Mouse (Mus musculus) liver, embryonic 14.5 days (tissue): ENCODE measurements at regions not wholly inside any gene's neighbourhood (a gene's known extent, or its start where the extent isn't known, plus 50 kb on each side); places are given as distances from the start of the nearest gene placed in this dataset.

ENCODE experiments used
- ATAC-seq: fragments of 200-750 bp; cut with Nextera tagmentation; 2 replicates; pipeline ENCODE4 v1.8.0; 2017; ENCODE audit warnings: moderate number of reproducible peaks, mild to moderate bottlenecking, moderate library complexity; ENCODE audit not compliant: insufficient read depth
- DNase-seq, 3 experiments: peaks; one replicate each; pipeline ENCODE4 v3.0.0-alpha.2; 2012 to 2013; ENCODE audit warnings: low read depth in 3 of 3, low spot score in 3 of 3
- H3K27ac ChIP-seq: fragments of 300-500 bp; sonication (generic); 2 replicates; pipeline ENCODE4 v1.5.1; 2014; ENCODE audit warnings: moderate library complexity, mild to moderate bottlenecking, control low read depth, inconsistent platforms
- H3K27me3 ChIP-seq: fragments of 300-500 bp; sonication (generic); 2 replicates; pipeline ENCODE4 v1.6.1; 2014; ENCODE audit warnings: mild to moderate bottlenecking, low read length, moderate library complexity; ENCODE audit not compliant: control insufficient read depth, insufficient read depth
- H3K36me3 ChIP-seq: fragments of 300-500 bp; sonication (generic); replicated peaks from 2 replicates; pipeline ENCODE4 v1.6.1; 2014; ENCODE audit warnings: low read depth; ENCODE audit not compliant: control insufficient read depth, insufficient read depth
- H3K4me1 ChIP-seq, 2 experiments: fragments of 200-500 bp in 1 of 2; fragments of 300-500 bp in 1 of 2; sonication (generic) in 1 of 2; replicated peaks; 2 replicates each; pipeline ENCODE4 v1.6.1; 2012 to 2014; ENCODE audit warnings: antibody characterized with exemption in 1 of 2, inconsistent platforms in 1 of 2, low read length in 1 of 2; ENCODE audit not compliant: control insufficient read depth in 2 of 2, insufficient read depth in 2 of 2
- H3K4me2 ChIP-seq: fragments of 300-500 bp; sonication (generic); 2 replicates; pipeline ENCODE4 v1.6.1; 2014; ENCODE audit warnings: low read depth, mild to moderate bottlenecking, control low read depth, moderate library complexity
- H3K4me3 ChIP-seq, 2 experiments: fragments of 200-500 bp in 1 of 2; fragments of 300-500 bp in 1 of 2; sonication (generic) in 1 of 2; 2 replicates each; pipeline ENCODE4 v1.5.1; 2012 to 2014; ENCODE audit warnings: low read depth in 2 of 2, low read length in 2 of 2, mild to moderate bottlenecking in 2 of 2, control low read depth in 1 of 2, inconsistent platforms in 1 of 2, moderate library complexity in 1 of 2; ENCODE audit not compliant: insufficient read depth in 1 of 2
- H3K9ac ChIP-seq: fragments of 300-500 bp; sonication (generic); replicated peaks from 2 replicates; pipeline ENCODE4 v1.6.1; 2014; ENCODE audit warnings: mild to moderate bottlenecking, control low read depth, moderate library complexity
- H3K9me3 ChIP-seq: fragments of 300-500 bp; sonication (generic); 2 replicates; pipeline ENCODE4 v1.6.1; 2016; ENCODE audit warnings: low read length, mixed read lengths; ENCODE audit not compliant: control insufficient read depth
- CTCF ChIP-seq: IDR thresholded peaks from 2 replicates; pipeline ENCODE4 v1.5.1; 2016; ENCODE audit warnings: antibody characterized with exemption, low read depth, control low read depth
- EP300 ChIP-seq: IDR thresholded peaks from 2 replicates; pipeline ENCODE4 v1.6.1; 2016; ENCODE audit warnings: antibody characterized with exemption, low read depth
- WGBS: fragments of 180-500 bp; shearing (Covaris S2); extraction: QIAGEN DNeasy Blood & Tissue Kit; methylation state at CpG from one replicate; pipeline ENCODE4 v1.1.7; 2014; ENCODE audit not compliant: insufficient replicate concordance; 5-methylcytosine and 5-hydroxymethylcytosine counted together
- microRNA counts: library from miRNA; unstranded; fragments of <30 nt; microRNA quantifications from one replicate; lab custom pipeline; 2016
- microRNA-seq: library from miRNA; unstranded; fragments of <30 nt; microRNA quantifications from one replicate; pipeline ENCODE4, GENCODE M21; 2016

DNA sequence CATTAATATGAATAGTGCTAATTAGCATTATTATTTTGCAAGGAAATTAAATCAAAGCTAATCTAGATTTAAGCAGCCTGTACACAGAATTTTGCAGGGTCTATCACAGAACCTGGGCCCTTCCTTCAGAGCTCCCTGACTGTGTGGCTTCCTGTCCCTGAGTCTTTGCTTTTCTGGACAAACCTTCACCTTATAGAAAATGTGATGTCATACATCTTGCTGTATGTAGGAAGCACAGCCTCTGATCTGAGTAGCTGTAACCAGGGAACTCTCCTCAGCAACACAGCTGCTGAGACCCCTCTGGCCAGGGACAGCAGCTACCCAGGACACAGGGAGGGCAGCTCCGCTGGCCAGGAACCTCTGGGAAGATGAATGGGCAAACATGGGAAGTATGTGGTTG is 51.7 kb upstream of the Camk1g start:
- no peak overlapping the region for H3K9ac ChIP-seq
- no peak overlapping the region for H3K4me3 ChIP-seq
- H3K36me3 ChIP-seq, result no peaks in the 10 kb centered on the region
- no peak overlapping the region for H3K27ac ChIP-seq
- H3K27me3 ChIP-seq, result no peaks in the 10 kb centered on the region
- no peak for ATAC-seq
- H3K4me1 ChIP-seq, result peaks cover 0 to 10% of the 10 kb centered on the region in 2 experiments; a peak in 2 of 4 replicates
- WGBS, result 59% methylated on average over 1 of the region's 1 CpGs
- no peaks in the 10 kb centered on the region for H3K9me3 ChIP-seq
- no peak for DNase-seq
- no peak overlapping the region for H3K4me2 ChIP-seq
- no peak for TF ChIP-seq CTCF

DNA sequence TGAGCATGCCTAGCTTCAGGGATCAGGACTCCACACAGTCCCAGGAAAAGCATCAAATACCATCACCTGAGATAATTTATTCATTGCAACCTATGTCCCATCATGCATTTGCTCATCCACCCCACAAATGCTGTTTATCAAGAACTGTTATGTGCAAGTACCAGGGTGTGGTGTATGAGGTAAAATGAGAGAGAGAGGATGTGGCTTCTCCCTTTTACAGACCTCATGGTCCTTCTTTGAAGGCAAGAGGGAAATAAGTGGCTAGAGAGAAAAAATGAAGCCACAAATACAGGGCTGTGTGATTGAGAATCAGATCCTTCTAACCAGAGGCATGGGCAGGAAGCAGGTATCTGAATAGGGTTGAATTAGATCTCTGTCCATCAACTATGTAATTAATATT is 51.3 kb upstream of the Camk1g start:
- no peak overlapping the region for H3K4me2 ChIP-seq
- ATAC-seq, result no peak
- no peaks in the 10 kb centered on the region for H3K9me3 ChIP-seq
- peaks cover 0 to 10% of the 10 kb centered on the region in 2 experiments; a peak in 2 of 4 replicates for H3K4me1 ChIP-seq
- H3K27ac ChIP-seq, result no peak overlapping the region
- no peak overlapping the region for H3K9ac ChIP-seq
- no peak for DNase-seq
- H3K4me3 ChIP-seq, result no peak overlapping the region
- no peaks in the 10 kb centered on the region for H3K36me3 ChIP-seq
- no peaks in the 10 kb centered on the region for H3K27me3 ChIP-seq
- no peak for TF ChIP-seq CTCF
- no peak for TF ChIP-seq EP300

MicroRNA genes in the stretch of these regions (microRNA counts, 519-probe panel; counts per million panel counts)
- 69.9 counts per million for microRNA mmu-miR-205 (lab: Ali Mortazavi, UCI)

Small RNAs in the stretch of these regions (microRNA-seq; reads per million reads assigned to microRNA genes)
- gene Mir205, result 32.5 reads per million, percentile 36 among the genes with 10 or more reads in this experiment
